Mouse (Mus musculus): ENCODE data around the gene Adcy9. TPM values are rescaled to one million over a fixed set of nuclear protein-coding genes. Genes with fewer than 3 reads are reported as not detected.

Gene Adcy9
- polyA plus RNA-seq, 1 experiment, result 2.8 TPM

DNA sequence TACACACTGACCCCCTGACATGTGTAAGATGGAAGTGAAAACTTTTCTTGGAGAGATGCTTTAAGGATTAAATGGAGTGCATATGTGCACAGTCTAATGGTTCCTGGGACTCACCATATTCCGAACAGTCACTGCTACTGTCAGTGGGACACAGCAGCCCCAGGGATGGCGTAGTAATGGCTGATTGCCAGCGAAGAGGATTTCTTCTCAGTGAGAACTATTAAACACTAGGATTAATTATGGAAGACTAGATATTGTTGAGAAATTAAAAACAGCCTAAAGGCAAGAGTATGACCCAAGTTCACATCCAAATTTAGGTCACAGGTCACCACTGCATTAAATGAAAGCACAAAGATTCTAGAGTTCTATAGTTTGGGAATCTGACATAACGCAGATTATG is 105.4 kb downstream of the Adcy9 start:
- Histone ChIP-seq H3K4me3 (ENCODE audit: insufficient read depth, low read length) (no peak overlapping the region), H3K4me1 (ENCODE audit: control insufficient read depth, insufficient read depth, low read length) (no peaks in the 10 kb centered on the region), H3K27ac (ENCODE audit: insufficient read depth, low read length) (no peak overlapping the region)
- TF ChIP-seq POLR2A (IDR thresholded peaks at IDR 0.05; ENCODE audit: low read depth, low read length) (no peak), CTCF (IDR thresholded peaks at IDR 0.05; ENCODE audit: borderline replicate concordance, insufficient read depth, low read length) (no peak)

DNA sequence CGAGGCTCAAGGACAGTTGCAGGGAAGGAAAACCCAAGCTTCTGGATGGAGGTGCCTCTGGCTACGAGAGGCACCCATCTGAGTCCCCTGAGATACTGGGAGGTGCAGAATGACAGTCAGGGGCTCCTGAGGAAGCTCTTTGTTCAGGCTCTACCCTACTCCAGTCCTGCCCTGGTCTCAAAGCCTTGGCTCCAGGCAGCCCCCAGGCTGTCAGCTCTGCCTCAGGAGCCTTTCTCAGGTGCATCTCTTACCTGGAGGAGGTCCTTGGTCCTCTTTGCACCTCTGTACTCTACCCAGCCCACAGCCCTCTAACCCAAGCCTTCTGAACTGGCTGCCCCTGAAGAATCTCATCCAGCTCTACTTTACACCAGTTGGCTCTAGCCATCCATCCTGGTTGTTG is 108.3 kb downstream of the Adcy9 start:
- TF ChIP-seq CTCF (IDR thresholded peaks at IDR 0.05; ENCODE audit: borderline replicate concordance, insufficient read depth, low read length) (no peak), POLR2A (IDR thresholded peaks at IDR 0.05; ENCODE audit: low read depth, low read length) (no peak)
- Histone ChIP-seq H3K4me1 (ENCODE audit: control insufficient read depth, insufficient read depth, low read length) (no peaks in the 10 kb centered on the region), H3K27ac (ENCODE audit: insufficient read depth, low read length) (no peak overlapping the region), H3K4me3 (ENCODE audit: insufficient read depth, low read length) (no peak overlapping the region)

DNA sequence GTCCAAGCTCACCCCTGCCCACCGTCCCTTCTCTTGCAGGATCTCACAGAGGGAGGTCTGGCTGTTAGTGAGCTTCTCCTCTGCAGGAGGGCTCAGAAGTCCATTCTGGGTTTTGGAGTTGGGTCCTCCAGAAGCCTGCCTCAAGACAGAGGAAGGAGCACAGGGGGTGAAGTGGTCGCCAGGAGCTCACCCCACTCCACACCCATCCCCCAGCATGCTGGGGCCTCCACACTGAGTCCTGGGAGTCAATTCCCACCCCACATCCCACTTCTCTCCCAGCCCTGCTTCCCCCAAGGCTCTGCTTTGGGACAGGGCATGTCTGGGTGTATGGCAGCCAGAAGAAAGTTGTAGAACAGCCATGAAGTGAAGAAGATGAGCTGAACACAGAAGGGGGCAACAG is 108.7 kb downstream of the Adcy9 start:
- H3K4me3 ChIP-seq (ENCODE audit: insufficient read depth, low read length), result no peak overlapping the region
- no peak overlapping the region for H3K27ac ChIP-seq (ENCODE audit: insufficient read depth, low read length)
- H3K4me1 ChIP-seq (ENCODE audit: control insufficient read depth, insufficient read depth, low read length), result no peaks in the 10 kb centered on the region
- TF ChIP-seq POLR2A (IDR thresholded peaks at IDR 0.05; ENCODE audit: low read depth, low read length) (no peak), CTCF (IDR thresholded peaks at IDR 0.05; ENCODE audit: borderline replicate concordance, insufficient read depth, low read length) (no peak)

DNA sequence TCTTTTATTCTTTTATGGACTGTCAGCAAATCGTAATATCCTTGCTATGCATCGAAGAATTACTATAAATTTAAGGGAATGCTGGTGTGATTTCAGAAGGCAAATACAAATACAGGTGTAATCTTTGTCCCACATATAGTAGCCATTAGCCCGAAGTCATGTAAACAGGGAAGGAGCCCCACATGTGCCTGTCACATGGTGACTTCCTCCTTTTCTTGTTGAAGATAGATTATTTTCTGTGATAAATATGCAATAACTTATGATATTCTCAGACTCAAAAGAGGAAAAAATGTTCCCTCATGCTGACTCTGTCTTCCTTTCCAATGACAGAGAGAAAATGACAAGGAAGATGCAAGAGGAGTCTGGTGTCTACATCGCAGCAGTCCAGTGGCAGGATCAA is 112.5 kb downstream of the Adcy9 start:
- Histone ChIP-seq H3K27ac (ENCODE audit: insufficient read depth, low read length) (no peak overlapping the region), H3K4me3 (ENCODE audit: insufficient read depth, low read length) (no peak overlapping the region), H3K4me1 (ENCODE audit: control insufficient read depth, insufficient read depth, low read length) (no peaks in the 10 kb centered on the region)
- no peak for TF ChIP-seq CTCF (IDR thresholded peaks at IDR 0.05; ENCODE audit: borderline replicate concordance, insufficient read depth, low read length)
- TF ChIP-seq POLR2A (IDR thresholded peaks at IDR 0.05; ENCODE audit: low read depth, low read length), result no peak

DNA sequence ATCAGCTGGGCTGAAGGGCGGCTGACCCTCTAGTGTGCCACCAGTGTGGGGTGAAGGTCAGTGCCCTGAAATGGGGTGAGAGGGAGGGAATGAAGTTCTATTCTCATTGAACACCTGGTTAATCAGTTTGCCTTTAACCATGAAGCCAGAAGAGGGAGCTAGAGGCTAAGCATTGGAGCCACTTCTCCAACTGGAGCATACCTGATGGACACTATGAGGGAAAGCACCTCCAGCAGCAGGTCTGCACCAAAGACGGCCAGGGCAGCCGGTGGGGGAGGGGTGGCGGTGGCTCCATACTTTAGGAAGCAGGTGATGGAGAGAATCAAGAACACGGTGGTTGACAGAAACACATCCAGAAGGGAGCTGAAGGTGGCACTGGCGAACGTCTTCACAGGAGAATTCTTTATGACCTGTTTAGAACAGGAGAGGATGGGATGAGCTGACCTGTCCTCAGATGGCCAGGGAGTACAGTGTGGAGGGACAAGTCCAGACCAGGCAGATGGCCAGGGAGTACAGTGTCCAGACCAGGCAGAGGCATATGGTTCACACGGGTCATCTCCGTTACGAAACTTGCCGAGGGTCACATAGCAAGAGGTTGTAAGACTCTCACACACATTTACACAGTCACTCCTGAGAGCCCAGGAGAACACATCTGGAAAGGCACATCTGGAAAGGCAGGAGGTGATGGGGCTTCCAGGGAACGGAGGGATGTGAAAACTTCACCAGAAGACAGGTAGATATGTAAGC is 115.9 kb downstream of the Adcy9 start:
- Histone ChIP-seq H3K4me1 (ENCODE audit: control insufficient read depth, insufficient read depth, low read length) (no peaks in the 10 kb centered on the region), H3K4me3 (ENCODE audit: insufficient read depth, low read length) (no peak overlapping the region), H3K27ac (ENCODE audit: insufficient read depth, low read length) (no peak overlapping the region)
- TF ChIP-seq CTCF (IDR thresholded peaks at IDR 0.05; ENCODE audit: borderline replicate concordance, insufficient read depth, low read length) (0 out of 2 replicates have a peak, but pooled peaks have one; percentile 3), POLR2A (IDR thresholded peaks at IDR 0.05; ENCODE audit: low read depth, low read length) (no peak)

GRCm38 (mm10) chr16:4303554-4303953 is 116.7 kb downstream of the Adcy9 start:
- Histone ChIP-seq H3K4me3 (ENCODE audit: insufficient read depth, low read length) (no peak overlapping the region), H3K27ac (ENCODE audit: insufficient read depth, low read length) (no peak overlapping the region)
- TF ChIP-seq CTCF (IDR thresholded peaks at IDR 0.05; ENCODE audit: borderline replicate concordance, insufficient read depth, low read length), result no peak
- TF ChIP-seq POLR2A (IDR thresholded peaks at IDR 0.05; ENCODE audit: low read depth, low read length), result no peak

DNA sequence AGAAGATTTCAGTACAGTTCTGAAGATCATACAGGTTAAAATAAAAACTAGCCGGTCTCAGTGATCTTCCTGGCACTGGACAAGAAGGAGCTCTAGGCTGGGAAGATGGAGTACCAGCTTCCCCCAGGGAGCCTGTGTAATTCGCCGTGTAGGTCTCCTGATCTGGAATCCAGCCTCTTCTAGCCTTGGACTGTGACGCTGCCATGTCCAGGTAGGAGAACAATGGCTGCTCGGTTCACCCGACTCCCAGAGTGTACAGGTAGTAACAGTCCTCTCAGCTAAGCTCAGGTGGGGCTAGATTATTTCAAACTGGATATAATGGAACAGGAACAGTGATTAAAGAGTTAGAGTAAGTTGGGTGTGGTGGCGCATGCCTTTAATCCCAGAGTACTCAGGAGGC is 120.0 kb downstream of the Adcy9 start:
- Histone ChIP-seq H3K4me3 (ENCODE audit: insufficient read depth, low read length) (no peak overlapping the region), H3K4me1 (ENCODE audit: control insufficient read depth, insufficient read depth, low read length) (no peaks in the 10 kb centered on the region), H3K27ac (ENCODE audit: insufficient read depth, low read length) (no peak overlapping the region)
- no peak for TF ChIP-seq POLR2A (IDR thresholded peaks at IDR 0.05; ENCODE audit: low read depth, low read length)
- TF ChIP-seq CTCF (IDR thresholded peaks at IDR 0.05; ENCODE audit: borderline replicate concordance, insufficient read depth, low read length), result no peak

More at GRCm38 (mm10) chr16:4303554-4303953, 116.7 kb downstream of the Adcy9 start:
- H3K4me1 ChIP-seq (ENCODE audit: control insufficient read depth, insufficient read depth, low read length), result no peaks in the 10 kb centered on the region

DNA sequence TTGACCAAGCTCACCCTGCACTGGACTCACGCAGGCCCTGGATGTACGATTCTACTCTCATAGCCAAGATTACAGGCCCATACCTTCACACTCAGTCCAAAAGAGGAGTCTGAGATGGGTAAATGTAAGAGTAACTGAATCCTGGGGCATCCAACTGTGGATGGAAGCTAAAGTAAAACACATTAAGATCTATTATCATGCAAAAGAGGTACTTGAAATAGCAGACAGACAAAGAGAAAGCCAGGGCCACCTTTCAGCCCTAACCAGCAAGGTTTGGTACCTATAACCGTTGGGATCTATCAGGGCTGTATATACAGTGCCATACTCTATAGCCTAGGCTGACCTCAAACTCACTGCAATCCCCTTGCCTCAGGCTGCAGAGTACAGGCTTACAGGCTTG is 127.0 kb downstream of the Adcy9 start:
- no peak overlapping the region for H3K27ac ChIP-seq (ENCODE audit: insufficient read depth, low read length)
- H3K4me1 ChIP-seq (ENCODE audit: control insufficient read depth, insufficient read depth, low read length), result no peaks in the 10 kb centered on the region
- H3K4me3 ChIP-seq (ENCODE audit: insufficient read depth, low read length), result no peak overlapping the region
- TF ChIP-seq POLR2A (IDR thresholded peaks at IDR 0.05; ENCODE audit: low read depth, low read length), result no peak
- TF ChIP-seq CTCF (IDR thresholded peaks at IDR 0.05; ENCODE audit: borderline replicate concordance, insufficient read depth, low read length), result no peak

- TF ChIP-seq POLR2A (IDR thresholded peaks at IDR 0.05; ENCODE audit: low read depth, low read length), result no peak
- TF ChIP-seq CTCF (IDR thresholded peaks at IDR 0.05; ENCODE audit: borderline replicate concordance, insufficient read depth, low read length), result no peak
- Histone ChIP-seq H3K4me3 (ENCODE audit: insufficient read depth, low read length) (no peak overlapping the region), H3K27ac (ENCODE audit: insufficient read depth, low read length) (no peak overlapping the region), H3K4me1 (ENCODE audit: control insufficient read depth, insufficient read depth, low read length) (no peaks in the 10 kb centered on the region)
Measured at GRCm38 (mm10) chr16:4289507-4289906, 130.8 kb downstream of the Adcy9 start.

DNA sequence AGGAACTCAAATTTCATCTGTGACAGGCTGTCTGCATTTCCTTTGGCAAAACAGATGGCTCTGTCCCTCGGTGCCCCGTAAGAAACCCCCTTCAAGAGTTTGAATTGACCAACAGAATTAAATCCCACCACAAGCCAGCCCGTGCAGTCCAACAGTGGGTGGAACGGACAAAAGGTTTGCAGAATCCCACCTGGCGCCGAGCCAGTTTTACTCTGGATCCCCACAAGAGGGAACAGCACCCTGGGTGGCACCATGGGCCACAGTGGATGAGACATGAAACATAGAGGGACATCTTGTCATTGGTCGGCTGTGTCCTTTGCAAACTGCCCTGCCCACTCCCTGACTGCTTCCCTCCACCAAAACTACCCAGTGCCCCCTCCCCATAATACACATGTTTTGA is 133.7 kb downstream of the Adcy9 start:
- TF ChIP-seq POLR2A (IDR thresholded peaks at IDR 0.05; ENCODE audit: low read depth, low read length), result no peak
- TF ChIP-seq CTCF (IDR thresholded peaks at IDR 0.05; ENCODE audit: borderline replicate concordance, insufficient read depth, low read length), result no peak
- Histone ChIP-seq H3K27ac (ENCODE audit: insufficient read depth, low read length) (no peak overlapping the region), H3K4me3 (ENCODE audit: insufficient read depth, low read length) (no peak overlapping the region), H3K4me1 (ENCODE audit: control insufficient read depth, insufficient read depth, low read length) (no peaks in the 10 kb centered on the region)

Measured in embryonic fibroblast, embryonic 13.5 days (primary cell).